Mouse (Mus musculus): ENCODE results near the gene Cdkn1a. TPM values are rescaled to one million over a fixed set of nuclear protein-coding genes. Genes with fewer than 3 reads are reported as not detected.

Cdkn1a gene
- polyA plus RNA-seq, 2 experiments: 2.6 to 7.0 TPM

DNA sequence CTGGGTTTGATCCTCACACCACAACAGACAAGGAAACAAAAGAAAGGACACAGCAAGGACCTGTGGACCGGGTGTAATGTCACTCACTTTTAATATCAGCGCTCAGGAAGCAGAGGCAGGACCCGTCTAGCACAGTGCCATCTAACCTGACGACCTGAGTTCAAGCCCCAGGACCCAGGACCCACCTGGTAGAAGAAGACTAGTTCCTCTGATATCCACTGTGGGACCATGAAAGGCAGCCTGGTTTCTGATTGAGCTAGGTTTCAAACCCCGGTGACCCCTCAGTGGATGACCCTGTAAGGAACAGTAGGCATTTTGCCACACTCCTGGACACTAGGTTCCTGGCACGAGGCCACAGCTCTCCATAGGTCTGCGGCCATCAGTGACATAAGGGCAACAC, 6.1 kb upstream of the Cdkn1a start:
- Histone ChIP-seq H3K9ac (replicated peaks) (no peak overlapping the region), H3K4me3 (ENCODE audit: insufficient read depth in 1 of 2, low read depth in 2 of 2, low read length in 2 of 2) (no peak overlapping the region)
- WGBS (ENCODE audit: insufficient replicate concordance): 72% methylated on average over 7 of the region's 7 CpGs

DNA sequence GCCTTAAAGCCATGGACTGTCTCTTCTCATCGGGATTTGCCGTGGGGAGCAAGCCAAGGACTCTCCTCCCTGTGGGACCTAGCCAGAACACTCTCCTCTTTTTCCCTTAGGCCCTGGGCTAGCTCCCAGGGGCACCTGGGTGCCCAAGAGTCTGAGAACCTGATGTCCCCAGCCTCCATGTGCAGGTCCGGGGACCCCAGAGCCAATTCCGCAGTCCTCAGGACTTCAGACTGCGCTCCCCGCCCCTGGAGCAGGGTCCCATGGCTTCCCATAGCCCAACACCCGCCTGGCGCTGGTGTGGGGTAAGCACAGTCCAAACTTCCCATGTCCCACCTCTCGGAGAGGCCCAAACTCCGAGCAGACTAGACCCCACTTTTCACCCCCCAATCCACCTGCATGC, 5.5 kb upstream of the Cdkn1a start:
- no peak for TF ChIP-seq EP300 (IDR thresholded peaks at IDR 0.05; ENCODE audit: low read depth)
- no peak for TF ChIP-seq CTCF (IDR thresholded peaks at IDR 0.05; ENCODE audit: low read depth)
- Histone ChIP-seq H3K9me3 (ENCODE audit: control insufficient read depth, low read length) (no peaks in the 10 kb centered on the region), H3K27ac (no peak overlapping the region), H3K27me3 (ENCODE audit: control insufficient read depth, insufficient read depth, low read length) (peaks cover 4% of the 10 kb centered on the region), H3K9ac (replicated peaks) (no peak overlapping the region), H3K4me3 (ENCODE audit: insufficient read depth in 1 of 2, low read depth in 2 of 2, low read length in 2 of 2) (no peak overlapping the region), H3K4me1 (replicated peaks; ENCODE audit: control insufficient read depth in 2 of 2, insufficient read depth in 2 of 2, low read length in 1 of 2) (peaks cover 0 to 10% of the 10 kb centered on the region in 2 experiments; a peak in 2 of 4 replicates), H3K36me3 (replicated peaks; ENCODE audit: control insufficient read depth, insufficient read depth, low read depth) (no peaks in the 10 kb centered on the region), H3K4me2 (ENCODE audit: low read depth) (no peak overlapping the region)
- 69% methylated on average over 10 of the region's 10 CpGs for WGBS (ENCODE audit: insufficient replicate concordance)
- ATAC-seq (ENCODE audit: insufficient read depth) (no peak), DNase-seq (ENCODE audit: low read depth in 3 of 3, low spot score in 3 of 3) (no peak)

More for the DNA sequence above, 6.1 kb upstream of the Cdkn1a start:
- H3K27ac ChIP-seq: no peak overlapping the region
- no peaks in the 10 kb centered on the region for H3K36me3 ChIP-seq (replicated peaks; ENCODE audit: control insufficient read depth, insufficient read depth, low read depth)
- peaks cover 4% of the 10 kb centered on the region for H3K27me3 ChIP-seq (ENCODE audit: control insufficient read depth, insufficient read depth, low read length)
- ATAC-seq (ENCODE audit: insufficient read depth) (no peak), DNase-seq (ENCODE audit: low read depth in 3 of 3, low spot score in 3 of 3) (no peak)
- H3K4me2 ChIP-seq (ENCODE audit: low read depth): no peak overlapping the region
- no peak for TF ChIP-seq EP300 (IDR thresholded peaks at IDR 0.05; ENCODE audit: low read depth)
- no peak for TF ChIP-seq CTCF (IDR thresholded peaks at IDR 0.05; ENCODE audit: low read depth)
- H3K9me3 ChIP-seq (ENCODE audit: control insufficient read depth, low read length): no peaks in the 10 kb centered on the region
- H3K4me1 ChIP-seq (replicated peaks; ENCODE audit: control insufficient read depth in 2 of 2, insufficient read depth in 2 of 2, low read length in 1 of 2): peaks cover 0 to 10% of the 10 kb centered on the region in 2 experiments; a peak in 2 of 4 replicates

DNA sequence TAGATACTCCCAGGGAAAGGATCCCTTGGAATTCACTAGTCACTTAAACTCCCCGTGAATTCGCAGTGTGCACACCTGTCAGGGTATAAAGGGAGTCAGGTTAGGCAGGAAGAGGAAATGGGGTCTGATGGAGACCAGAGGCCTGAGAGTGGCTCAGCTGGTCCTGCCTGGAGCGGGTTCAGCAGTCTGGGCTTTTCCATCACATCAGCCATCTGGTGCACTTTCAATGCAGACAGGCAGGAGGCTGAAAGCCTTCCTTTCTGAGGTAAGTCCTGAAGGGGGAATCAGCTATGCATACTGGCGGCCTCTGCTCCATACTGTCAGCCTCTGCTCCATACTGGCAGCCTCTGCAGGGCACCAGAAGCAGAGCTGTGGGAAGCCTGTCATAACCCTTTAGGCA, 3.9 kb upstream of the Cdkn1a start:
- H3K4me2 ChIP-seq (ENCODE audit: low read depth): no peak overlapping the region
- DNase-seq (ENCODE audit: low read depth in 3 of 3, low spot score in 3 of 3): no peak
- H3K27ac ChIP-seq: no peak overlapping the region
- H3K27me3 ChIP-seq (ENCODE audit: control insufficient read depth, insufficient read depth, low read length): no peaks in the 10 kb centered on the region
- H3K9me3 ChIP-seq (ENCODE audit: control insufficient read depth, low read length): no peaks in the 10 kb centered on the region
- ATAC-seq (ENCODE audit: insufficient read depth): no peak
- H3K4me3 ChIP-seq (ENCODE audit: insufficient read depth in 1 of 2, low read depth in 2 of 2, low read length in 2 of 2): no peak overlapping the region
- TF ChIP-seq CTCF (IDR thresholded peaks at IDR 0.05; ENCODE audit: low read depth): no peak
- TF ChIP-seq EP300 (IDR thresholded peaks at IDR 0.05; ENCODE audit: low read depth): no peak
- H3K36me3 ChIP-seq (replicated peaks; ENCODE audit: control insufficient read depth, insufficient read depth, low read depth): no peaks in the 10 kb centered on the region
- 66% methylated on average over 4 of the region's 4 CpGs for WGBS (ENCODE audit: insufficient replicate concordance)
- H3K4me1 ChIP-seq (replicated peaks; ENCODE audit: control insufficient read depth in 2 of 2, insufficient read depth in 2 of 2, low read length in 1 of 2): peaks cover 0 to 2% of the 10 kb centered on the region in 2 experiments; a peak in 1 of 4 replicates
- no peak overlapping the region for H3K9ac ChIP-seq (replicated peaks)

DNA sequence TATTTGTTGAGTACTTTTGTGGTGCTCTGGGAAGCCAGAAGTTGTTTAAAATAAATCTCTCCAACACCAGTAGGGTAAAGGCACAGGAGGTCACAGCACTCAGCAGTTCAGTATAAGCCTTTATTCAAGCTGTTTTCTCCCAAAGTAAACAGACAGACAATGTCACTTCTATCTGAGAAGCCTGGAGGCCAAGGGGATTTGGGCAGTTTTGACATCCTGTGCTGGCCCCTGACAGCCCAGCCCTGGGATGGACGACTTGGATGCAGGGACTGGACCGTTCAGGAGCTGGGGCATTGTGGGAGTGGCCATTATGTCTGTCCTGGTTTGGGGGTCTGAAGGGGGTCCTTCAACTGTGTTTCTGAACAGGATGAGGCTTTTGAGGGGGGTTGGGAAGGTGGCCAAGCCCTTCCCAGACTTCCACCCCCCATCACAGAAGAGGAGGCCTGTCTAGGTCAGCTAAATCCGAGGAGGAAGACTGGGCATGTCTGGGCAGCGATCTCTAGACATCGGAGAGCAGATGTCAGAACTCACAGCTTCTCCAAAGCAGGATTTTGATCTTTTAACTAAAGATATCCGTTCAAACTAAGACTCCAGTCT, 670 bp downstream of the Cdkn1a start:
- Histone ChIP-seq H3K9ac (replicated peaks) (no peak overlapping the region), H3K36me3 (replicated peaks; ENCODE audit: control insufficient read depth, insufficient read depth, low read depth) (no peaks in the 10 kb centered on the region), H3K4me2 (ENCODE audit: low read depth) (no peak overlapping the region), H3K4me1 (replicated peaks; ENCODE audit: control insufficient read depth in 2 of 2, insufficient read depth in 2 of 2, low read length in 1 of 2) (peaks cover 1 to 4% of the 10 kb centered on the region in 2 experiments; a peak in 2 of 4 replicates), H3K27me3 (ENCODE audit: control insufficient read depth, insufficient read depth, low read length) (peaks cover 30% of the 10 kb centered on the region), H3K4me3 (ENCODE audit: insufficient read depth in 1 of 2, low read depth in 2 of 2, low read length in 2 of 2) (no peak overlapping the region), H3K27ac (no peak overlapping the region), H3K9me3 (ENCODE audit: control insufficient read depth, low read length) (no peaks in the 10 kb centered on the region)
- DNase-seq (ENCODE audit: low read depth in 3 of 3, low spot score in 3 of 3) (no peak), ATAC-seq (ENCODE audit: insufficient read depth) (no peak)
- TF ChIP-seq EP300 (IDR thresholded peaks at IDR 0.05; ENCODE audit: low read depth) (no peak), CTCF (IDR thresholded peaks at IDR 0.05; ENCODE audit: low read depth) (no peak)
- 40% methylated on average over 6 of the region's 6 CpGs for WGBS (ENCODE audit: insufficient replicate concordance)

DNA sequence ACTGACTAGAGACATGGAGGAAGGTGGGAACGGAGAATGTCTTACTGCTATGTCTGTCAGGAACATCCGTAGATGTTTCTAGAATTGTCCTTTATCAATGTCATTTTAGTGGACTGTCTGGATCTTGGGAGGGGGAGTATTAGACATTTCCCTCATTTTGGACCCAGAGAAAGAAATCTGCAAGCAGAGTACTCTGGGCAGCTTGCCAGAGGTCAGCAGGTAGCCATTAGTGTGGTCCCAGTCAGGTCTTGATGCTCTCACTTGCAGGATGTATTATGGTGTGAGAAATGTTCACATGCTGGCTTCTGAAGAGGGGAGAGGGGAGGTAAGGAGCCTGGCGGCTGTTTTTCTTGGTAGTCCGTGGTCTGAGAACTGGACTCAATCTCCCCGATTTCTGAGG, 1.7 kb downstream of the Cdkn1a start:
- ATAC-seq (ENCODE audit: insufficient read depth) (no peak), DNase-seq (ENCODE audit: low read depth in 3 of 3, low spot score in 3 of 3) (no peak)
- WGBS (ENCODE audit: insufficient replicate concordance): 46% methylated on average over 5 of the region's 5 CpGs
- Histone ChIP-seq H3K27ac (no peak overlapping the region), H3K27me3 (ENCODE audit: control insufficient read depth, insufficient read depth, low read length) (peaks cover 30% of the 10 kb centered on the region), H3K4me1 (replicated peaks; ENCODE audit: control insufficient read depth in 2 of 2, insufficient read depth in 2 of 2, low read length in 1 of 2) (peaks cover 1 to 4% of the 10 kb centered on the region in 2 experiments; a peak in 2 of 4 replicates), H3K36me3 (replicated peaks; ENCODE audit: control insufficient read depth, insufficient read depth, low read depth) (no peaks in the 10 kb centered on the region), H3K9ac (replicated peaks) (no peak overlapping the region), H3K4me2 (ENCODE audit: low read depth) (no peak overlapping the region), H3K4me3 (ENCODE audit: insufficient read depth in 1 of 2, low read depth in 2 of 2, low read length in 2 of 2) (no peak overlapping the region), H3K9me3 (ENCODE audit: control insufficient read depth, low read length) (no peaks in the 10 kb centered on the region)
- TF ChIP-seq CTCF (IDR thresholded peaks at IDR 0.05; ENCODE audit: low read depth) (no peak), EP300 (IDR thresholded peaks at IDR 0.05; ENCODE audit: low read depth) (no peak)

Measured in liver, embryonic 14.5 days (tissue).